ENCODE assay signal across 27 mouse cellular contexts in genomic region chr5:43045860-43046259, GRCm38 (mm10).
DNase-seq lines count a peak whose midpoint lies in the region; ATAC-seq and TF ChIP-seq lines count a peak whose summit lies in the region.
"Had no signal": no experiment of that assay in that cellular context is flagged by ENCODE, and none has a peak within 500 bp of the region (broad histone marks: within the 10 kb centered on the region; RNA-seq: fewer than 3 reads in every experiment).

No protein-coding gene starts in this region.

- H3K9me3 ChIP-seq in intestine, postnatal 0 days (ENCODE audit: control insufficient read depth), result no peaks in the 10 kb centered on the region
- H3K9me3 ChIP-seq: embryonic facial prominence, embryonic 12.5 days; embryonic facial prominence, embryonic 15.5 days; heart, embryonic 12.5 days; heart, embryonic 15.5 days had no signal

- H3K36me3 ChIP-seq in intestine, postnatal 0 days (ENCODE audit: control insufficient read depth, insufficient read depth), result no peaks in the 10 kb centered on the region
- H3K36me3 ChIP-seq: embryonic facial prominence, embryonic 12.5 days; embryonic facial prominence, embryonic 15.5 days; heart, embryonic 12.5 days; heart, embryonic 15.5 days had no signal

- H3K4me2 ChIP-seq in intestine, postnatal 0 days (replicated peaks; ENCODE audit: low read depth), result no peak overlapping the region
- H3K4me2 ChIP-seq: embryonic facial prominence, embryonic 12.5 days; embryonic facial prominence, embryonic 15.5 days; heart, embryonic 12.5 days; heart, embryonic 15.5 days; hindbrain, embryonic 14.5 days had no signal

- no peak overlapping the region for H3K4me3 ChIP-seq in intestine, postnatal 0 days (ENCODE audit: low read depth, low read length)
- H3K4me3 ChIP-seq: embryonic facial prominence, embryonic 12.5 days; embryonic facial prominence, embryonic 15.5 days; gastrocnemius, adult 2 months; heart, embryonic 12.5 days; heart, embryonic 15.5 days had no signal

- 82% methylated on average over 3 of the region's 3 CpGs for WGBS in intestine, postnatal 0 days

- TF ChIP-seq CTCF in intestine, postnatal 0 days (IDR thresholded peaks at IDR 0.05; ENCODE audit: low read depth), result no peak

- peak; percentile 79 for ATAC-seq in common myeloid progenitor, adult 5-6 weeks (replicated peaks; ENCODE audit: low read depth, poor library complexity, severe bottlenecking)
- ATAC-seq in megakaryocyte, adult 5-6 weeks (ENCODE audit: poor library complexity, severe bottlenecking), result peak; percentile 20; the same call in 1 of the 2 replicates
- no peak for ATAC-seq in intestine, postnatal 0 days
- ATAC-seq: forebrain, embryonic 14.5 days; forebrain, postnatal 0 days; hindbrain, postnatal 0 days; inflammation-experienced regulatory T-cells, adult 6 months; intestine, embryonic 16.5 days had no signal

- H3K27ac ChIP-seq in intestine, postnatal 0 days (ENCODE audit: low read depth, low read length), result no peak overlapping the region
- H3K27ac ChIP-seq: embryonic facial prominence, embryonic 12.5 days; embryonic facial prominence, embryonic 15.5 days; gastrocnemius, adult 2 months; heart, embryonic 15.5 days; hindbrain, embryonic 14.5 days; hindbrain, postnatal 0 days had no signal

- no peaks in the 10 kb centered on the region for H3K27me3 ChIP-seq in intestine, postnatal 0 days (replicated peaks; ENCODE audit: control insufficient read depth, insufficient read depth, low read length)
- H3K27me3 ChIP-seq: embryonic facial prominence, embryonic 12.5 days; embryonic facial prominence, embryonic 15.5 days; heart, embryonic 12.5 days; heart, embryonic 15.5 days had no signal

- DNase-seq in A20 (ENCODE audit: low read depth, low spot score), result peak; percentile 47
- no peak for DNase-seq in thymus, postnatal 25 days
- DNase-seq in cerebellum, postnatal 14 days, result no peak
- DNase-seq: adrenal gland, adult 2 months; adrenal gland, postnatal 14 days; cerebellum, adult 11 months; cerebellum, adult 2 months; cerebellum, adult 9-11 months; cerebellum, postnatal 36 days; forebrain, postnatal 0 days; gastrocnemius, adult 2 months; gastrocnemius, postnatal 14 days; heart, adult 18-20 months; heart, postnatal 10 days; heart, postnatal 36 days had no signal

- H3K9ac ChIP-seq in intestine, postnatal 0 days (ENCODE audit: low read depth, low read length), result no peak overlapping the region
- H3K9ac ChIP-seq: embryonic facial prominence, embryonic 12.5 days; embryonic facial prominence, embryonic 15.5 days; forebrain, postnatal 0 days; heart, embryonic 12.5 days; heart, embryonic 15.5 days; hindbrain, embryonic 14.5 days had no signal

- no peaks in the 10 kb centered on the region for H3K4me1 ChIP-seq in intestine, postnatal 0 days (replicated peaks; ENCODE audit: control insufficient read depth, insufficient read depth, low read length)
- H3K4me1 ChIP-seq: embryonic facial prominence, embryonic 12.5 days; embryonic facial prominence, embryonic 15.5 days had no signal
